Mouse (Mus musculus): ENCODE results near the gene Fam169b.
"Not testable (repeated sequence)": the region's sequence is repeated elsewhere in the genome, so short reads cannot be mapped to it uniquely, and the experiment has no call there.

Gene Fam169b

DNA sequence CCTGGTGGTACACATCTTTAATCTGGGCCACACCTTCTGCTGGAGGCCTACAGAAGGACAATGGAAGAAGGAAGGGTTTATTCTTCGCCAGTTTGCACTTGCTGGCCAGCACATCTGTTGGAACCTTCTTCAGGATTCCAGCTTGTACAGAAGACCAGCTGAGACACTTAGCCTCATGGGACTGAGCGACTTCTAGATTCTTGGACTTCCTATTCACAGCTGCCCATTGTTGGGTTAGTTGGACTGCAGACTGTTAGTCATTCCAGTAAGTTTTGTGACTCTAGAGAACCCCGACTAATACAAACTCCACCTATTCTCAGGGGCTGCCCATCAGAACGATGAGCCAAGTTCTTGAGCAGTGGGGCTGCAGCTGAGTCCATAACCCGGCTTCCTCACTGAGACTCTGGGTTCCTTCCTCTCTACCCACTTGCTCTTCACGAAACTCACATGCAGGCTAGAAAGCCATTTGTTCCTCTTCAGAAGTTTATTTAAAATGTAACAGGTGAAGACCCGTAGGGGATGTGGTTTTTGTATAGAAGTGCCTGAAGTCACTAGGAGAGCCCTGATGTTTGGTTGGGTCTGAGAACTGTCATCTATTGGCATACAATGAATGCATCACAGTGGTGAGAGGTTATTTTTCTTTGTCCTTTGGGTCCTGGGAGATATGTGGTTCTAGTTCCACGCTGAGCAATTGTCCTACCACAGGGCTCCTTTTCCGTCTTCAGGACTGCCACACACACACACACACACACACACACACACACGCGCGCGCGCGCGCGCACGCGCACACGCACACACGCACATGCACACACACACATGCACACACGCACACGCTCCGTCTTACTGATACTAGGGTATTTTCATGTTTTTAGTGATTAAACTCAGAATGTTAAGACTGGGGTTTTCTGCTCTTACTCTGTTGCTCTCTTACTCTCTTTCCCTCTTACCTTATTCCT lies 13.2 kb downstream of the Fam169b start:
- no peak for DNase-seq (ENCODE audit: low read depth)

DNA sequence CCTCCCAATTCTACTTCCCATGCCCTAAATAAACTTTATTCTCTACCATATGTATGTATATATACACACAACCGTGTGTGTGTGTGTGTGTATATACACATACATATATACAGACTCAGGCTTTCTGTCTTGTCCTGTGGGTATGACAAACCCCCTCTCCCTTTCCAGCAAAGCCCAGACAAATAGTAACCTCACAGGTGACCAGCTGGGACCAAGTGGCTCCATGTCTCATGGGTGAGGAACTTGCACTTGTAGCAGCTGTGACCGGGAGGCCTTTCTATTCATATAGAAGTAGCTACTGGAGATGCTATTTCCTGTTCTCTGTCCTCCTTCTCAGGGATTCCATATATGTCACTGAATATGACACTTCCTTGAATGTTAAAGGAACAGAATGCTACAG lies 13.9 kb downstream of the Fam169b start:
- DNase-seq (ENCODE audit: low read depth), result no peak

DNA sequence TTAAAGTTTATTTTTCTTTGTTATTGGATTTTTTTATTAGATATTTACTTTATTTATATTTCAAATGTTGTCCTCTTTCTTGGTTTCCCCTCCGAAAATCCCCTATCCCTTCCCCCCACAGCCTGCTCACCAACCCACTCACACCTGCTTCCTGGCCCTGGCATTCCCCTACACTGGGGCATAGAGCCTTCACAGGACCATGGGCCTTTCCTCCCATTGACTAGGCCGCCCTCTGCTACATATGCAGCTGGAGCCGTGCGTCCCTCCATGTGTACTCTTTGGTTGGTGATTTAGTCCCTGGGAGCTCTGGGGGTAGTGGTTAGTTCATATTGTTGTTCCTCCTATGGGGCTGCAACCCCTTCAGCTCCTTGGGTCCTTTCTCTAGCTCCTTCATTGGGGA lies 14.4 kb downstream of the Fam169b start:
- not testable (repeated sequence) for DNase-seq (ENCODE audit: low read depth)

DNA sequence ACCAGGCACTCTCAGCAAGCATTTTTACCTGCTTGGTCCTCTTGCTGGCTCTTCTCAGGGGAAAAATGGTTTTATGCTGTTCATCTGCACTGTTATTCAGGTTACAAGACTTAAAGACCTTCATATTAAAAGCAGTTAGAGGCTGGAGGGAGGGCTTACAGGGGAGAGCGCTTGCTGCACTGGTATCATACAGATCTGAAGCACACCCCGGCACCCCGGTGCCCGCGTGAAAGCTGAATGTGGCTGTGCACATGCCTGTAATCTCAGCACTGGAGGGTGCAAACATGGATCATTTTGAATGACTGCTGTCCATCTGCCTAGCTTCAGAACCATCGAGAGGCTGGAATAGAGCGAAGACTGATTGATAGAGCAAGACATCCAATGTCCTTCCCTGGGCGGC lies 15.4 kb downstream of the Fam169b start:
- DNase-seq (ENCODE audit: low read depth), result no peak

DNA sequence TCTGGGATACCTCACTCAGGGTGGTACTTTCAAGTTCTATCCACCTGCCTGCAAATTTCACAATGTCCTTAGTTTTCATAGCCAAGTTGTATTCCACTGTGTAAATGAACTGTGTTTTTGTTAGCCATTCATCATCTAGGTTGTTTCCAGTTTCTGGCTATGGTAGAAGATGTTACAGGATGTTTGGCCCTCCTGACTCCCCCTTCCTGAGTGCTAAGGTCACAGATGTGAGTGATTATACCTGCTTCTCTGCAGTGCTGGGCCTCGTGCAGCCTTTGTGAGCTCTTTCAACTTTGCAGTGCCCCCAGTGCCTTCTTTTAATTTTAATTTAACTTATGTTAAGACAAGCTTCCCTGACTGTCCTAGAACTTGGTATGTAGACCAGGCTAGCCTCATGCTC lies 18.0 kb downstream of the Fam169b start:
- DNase-seq (ENCODE audit: low read depth), result no peak

DNA sequence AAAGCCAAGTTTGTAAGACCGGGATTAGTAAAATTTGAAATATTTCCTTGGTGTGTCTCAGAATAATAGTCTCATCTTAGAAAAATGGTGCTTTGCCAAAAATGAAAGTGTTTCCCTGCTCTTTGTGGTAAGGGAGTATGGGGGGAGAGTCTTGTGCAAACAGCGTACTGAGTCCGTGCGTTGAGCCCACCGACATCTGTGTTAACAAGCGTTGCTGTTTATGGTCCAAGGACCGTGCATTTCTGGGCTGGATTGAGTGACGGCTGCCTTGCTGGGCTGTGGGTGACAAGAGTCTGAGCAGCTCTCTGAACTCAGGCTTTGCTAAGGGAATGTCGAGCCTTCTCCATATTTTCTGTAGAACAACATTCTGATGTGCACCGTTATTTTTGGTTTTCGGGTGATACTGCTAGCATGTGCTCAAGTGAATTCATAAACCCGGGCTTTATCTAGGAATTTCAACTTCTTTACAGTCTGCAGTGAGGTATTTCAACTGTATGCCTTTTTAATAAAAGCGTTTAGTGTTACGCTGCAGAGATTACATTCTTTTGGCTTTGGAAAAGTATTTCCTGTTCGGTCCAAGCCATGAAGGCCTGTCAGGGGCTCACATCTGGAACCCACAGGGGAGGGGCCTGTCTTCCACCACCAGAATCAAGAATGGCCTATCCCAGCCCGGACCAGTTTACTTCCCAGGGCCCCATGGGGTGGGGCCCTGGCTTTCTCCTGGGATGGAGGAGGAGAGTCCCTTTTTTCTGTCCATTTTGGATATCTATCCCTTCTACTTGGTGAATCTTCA lies 20.6 kb downstream of the Fam169b start:
- DNase-seq (ENCODE audit: low read depth), result no peak

DNA sequence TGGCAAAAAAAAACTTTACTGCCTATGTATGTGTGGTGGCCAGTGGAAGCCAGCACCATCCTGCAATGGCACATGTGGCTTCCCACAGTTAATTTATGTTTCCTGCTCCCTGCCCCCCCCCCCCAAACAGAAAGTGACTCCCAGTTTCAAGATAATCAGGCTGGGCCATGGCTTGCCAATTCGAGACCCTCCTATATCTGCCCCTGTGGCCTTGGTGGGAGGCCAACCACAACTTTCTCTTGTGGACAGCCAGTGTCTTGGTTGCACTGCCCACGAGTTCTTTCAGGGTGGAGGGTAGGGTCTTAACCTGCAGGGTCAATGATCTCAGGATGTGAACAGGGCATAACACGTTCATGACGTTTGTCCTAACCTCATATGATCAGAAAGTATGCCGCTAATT lies 22.8 kb downstream of the Fam169b start:
- DNase-seq (ENCODE audit: low read depth), result no peak

DNA sequence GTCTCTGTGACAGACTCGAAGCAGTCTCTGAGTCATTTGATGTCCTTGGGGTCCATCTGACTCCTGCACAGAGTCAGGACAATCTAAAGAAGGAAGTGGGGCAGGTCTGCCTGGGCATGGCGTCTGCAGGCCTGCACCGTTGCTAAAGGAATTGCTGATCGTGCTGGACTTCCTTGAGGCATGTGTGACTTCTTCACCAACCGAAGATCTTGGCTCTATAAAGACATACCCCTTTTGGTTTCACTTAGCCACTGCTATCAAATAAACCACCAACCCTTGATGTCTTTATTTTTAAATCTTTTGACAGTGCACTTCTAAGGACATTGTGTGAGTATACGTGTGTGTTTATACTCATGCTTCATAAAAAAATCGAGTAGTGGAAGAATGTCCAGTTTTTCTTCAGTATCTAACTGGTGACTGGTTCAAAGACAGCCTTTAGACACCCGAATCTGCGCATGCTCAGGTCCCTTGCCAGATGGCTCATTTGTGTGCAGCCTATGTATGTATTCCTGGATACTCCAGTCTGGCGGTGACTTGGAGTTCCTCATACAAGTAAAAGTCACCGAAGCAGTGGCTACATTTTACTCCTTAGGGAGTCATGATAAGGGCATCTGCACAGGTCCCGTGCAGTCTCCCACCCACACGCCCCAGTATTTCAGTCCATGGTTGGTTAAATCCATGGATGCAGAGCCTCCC lies 24.9 kb downstream of the Fam169b start:
- DNase-seq (ENCODE audit: low read depth), result no peak

DNA sequence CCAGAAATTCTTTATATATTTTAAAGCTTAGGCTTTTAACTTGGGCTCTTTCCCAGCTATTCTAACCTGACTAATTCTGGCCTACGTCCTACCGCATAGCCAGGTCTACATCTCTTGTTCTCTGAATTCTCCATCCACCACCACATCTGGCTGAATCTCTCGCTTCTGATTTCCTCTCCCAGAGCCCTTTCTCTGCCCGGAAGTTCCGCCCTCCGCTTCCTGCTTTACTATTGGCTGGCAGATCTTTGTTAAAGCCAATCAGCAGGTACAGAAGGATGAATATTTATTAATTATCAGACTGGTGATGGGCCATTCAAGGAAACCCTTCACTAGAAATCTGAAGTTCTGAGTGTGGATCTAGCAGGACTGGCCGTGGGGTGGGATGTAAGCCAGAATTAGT lies 27.5 kb downstream of the Fam169b start:
- DNase-seq (ENCODE audit: low read depth), result peak; percentile 9

DNA sequence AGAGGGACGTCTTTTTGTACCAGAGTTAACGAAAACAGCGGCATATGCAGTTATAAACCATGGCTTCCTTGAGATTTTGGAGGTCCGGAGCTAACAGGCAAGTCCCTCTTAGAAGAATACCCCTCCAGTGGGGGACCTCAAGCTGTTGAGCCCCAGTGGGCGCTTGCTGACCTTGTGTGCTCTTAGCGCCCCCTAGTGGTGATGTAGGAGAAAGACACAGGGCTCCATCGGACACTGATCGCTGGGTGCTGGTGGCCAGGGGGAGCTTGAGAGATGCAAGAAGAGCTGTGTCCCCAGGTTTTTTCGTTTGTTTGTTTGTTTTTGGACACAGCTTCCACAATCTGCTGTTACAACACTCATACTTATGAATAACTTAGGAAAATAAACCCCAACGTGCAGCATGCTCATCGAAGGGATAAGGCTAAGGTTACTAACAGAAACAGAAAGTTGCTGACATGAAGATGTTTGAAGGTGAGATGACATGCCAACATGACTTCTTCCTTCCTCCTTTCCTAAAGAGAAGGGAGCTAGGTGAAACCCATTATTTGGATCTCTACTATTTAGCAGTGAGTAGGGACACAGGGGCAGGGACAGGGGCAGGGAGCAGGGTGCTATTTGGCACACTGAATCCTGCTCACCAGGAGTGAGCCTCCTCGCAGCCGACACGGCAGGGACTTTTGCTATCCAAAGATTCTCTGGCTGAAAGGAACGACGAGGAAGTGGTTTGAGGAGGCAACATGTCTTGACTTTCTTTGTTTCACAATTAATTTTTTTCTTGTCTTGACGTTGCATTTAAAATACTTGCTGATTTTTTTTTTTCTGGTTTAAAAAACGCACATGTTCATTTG lies 29.2 kb downstream of the Fam169b start:
- peak; percentile 53 for DNase-seq (ENCODE audit: low read depth)

DNA sequence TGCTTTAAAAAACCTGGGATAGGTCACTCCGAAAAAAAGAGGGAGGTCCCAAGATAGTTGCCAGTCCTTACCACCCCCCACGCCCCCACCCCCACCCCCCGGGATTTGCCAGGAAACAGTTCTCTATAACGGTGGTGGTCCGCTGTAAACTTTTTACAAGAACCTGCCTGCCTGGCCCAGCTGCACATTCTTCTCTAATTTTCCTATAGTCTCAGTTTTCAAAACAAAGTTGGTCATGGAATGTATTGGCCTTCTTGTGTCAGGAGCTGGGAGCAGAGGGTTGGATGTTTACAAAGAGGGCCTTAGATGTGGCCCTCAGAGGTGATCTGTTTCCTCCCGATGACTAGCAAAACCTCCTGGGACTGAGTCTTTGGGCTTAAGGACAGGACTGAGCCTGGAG lies 30.0 kb downstream of the Fam169b start:
- no peak for DNase-seq (ENCODE audit: low read depth)

DNA sequence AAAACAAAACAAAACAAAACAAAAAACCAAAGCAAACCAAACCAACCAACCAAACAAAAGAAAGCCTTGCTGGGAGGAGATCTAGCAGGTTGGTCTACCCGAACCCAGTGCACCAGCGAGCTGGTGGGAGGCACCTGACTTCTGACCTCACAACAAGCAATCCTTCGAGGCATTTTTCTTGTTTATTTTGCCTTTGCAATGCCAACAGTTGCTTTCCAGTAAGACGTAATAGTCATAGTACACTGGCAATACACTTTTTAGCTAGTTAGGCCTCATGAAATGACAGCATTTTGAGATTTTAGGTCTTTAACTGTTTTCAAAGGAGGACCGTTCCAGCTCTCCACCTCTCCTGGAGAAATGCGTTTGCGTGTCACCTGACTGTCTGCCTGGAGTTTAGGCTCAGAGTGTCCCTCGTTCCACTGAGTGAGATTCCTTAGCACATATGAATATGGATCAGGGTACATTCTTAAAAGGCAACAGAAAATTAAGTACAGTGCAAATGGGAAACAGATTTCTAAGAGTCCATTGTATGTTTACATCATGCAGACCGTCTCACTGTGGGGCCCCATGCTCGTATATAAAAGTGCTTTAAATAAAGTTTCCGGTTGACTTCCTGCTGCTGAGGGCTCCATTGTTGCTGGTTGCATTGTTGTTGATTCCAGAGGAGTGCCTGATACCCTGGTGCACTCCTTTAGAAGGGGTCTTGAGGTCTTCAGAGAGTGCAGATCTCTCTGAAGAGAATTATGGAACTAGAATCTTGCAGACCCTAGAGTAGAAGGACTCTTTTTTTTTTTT lies 32.3 kb downstream of the Fam169b start:
- no peak for DNase-seq (ENCODE audit: low read depth)

DNA sequence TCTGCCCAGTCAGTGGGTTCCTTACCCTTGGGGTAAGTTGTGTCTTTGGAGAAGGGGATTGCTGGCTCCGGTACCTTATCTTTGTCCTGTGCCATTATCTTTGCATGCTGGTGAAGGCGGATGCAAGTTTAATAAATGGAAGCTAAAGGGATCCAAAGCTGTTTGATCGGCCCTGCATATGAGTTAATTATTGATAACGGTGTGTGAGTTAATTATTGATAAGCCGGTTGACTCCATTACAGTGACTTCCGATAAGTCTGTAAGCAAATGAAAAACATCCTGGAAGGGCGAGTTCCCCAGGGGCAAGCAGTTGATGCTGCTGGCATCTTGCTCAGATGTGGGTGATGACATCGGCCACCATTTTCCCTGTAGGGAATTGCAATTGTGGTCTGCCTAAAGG lies 33.1 kb downstream of the Fam169b start:
- DNase-seq (ENCODE audit: low read depth), result no peak

DNA sequence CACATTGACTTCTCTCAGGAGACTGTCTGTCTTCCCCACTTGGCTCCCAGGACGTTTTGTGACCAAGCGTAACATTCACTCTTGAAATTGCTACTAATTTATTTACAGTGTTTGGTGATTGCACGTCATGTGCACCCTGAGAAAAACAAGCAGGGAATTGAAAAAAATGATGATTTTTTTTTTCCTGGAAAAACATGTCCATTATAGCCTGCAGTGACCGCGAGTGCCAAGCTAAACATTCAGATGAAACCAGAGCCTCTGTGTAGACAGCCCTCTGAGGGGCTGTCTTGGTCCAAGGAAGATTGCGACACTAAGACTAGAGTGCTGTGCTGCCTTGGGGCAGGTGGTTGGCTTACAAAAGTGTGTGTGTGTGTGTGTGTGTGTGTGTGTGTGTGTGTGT lies 37.8 kb downstream of the Fam169b start:
- no peak for DNase-seq (ENCODE audit: low read depth)

DNA sequence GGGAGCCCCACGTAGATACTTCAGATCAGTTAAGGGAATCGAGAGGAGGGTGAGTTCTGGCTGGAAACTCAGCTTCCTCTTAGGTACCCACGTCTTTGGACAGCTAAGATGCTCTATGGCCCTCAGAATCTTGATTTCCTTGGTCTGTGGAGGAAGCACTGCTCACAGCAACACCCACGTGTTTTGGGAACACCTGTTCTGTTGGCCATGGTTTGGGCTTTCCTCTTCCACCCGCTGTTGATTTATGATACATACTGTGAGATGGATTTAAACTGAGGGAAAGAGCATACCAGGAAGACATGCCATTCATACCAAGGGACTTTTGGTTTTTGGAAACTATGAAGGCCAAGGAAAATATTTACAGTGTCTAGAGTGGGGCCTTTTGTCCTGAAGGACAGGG lies 38.8 kb downstream of the Fam169b start:
- DNase-seq (ENCODE audit: low read depth), result no peak

DNA sequence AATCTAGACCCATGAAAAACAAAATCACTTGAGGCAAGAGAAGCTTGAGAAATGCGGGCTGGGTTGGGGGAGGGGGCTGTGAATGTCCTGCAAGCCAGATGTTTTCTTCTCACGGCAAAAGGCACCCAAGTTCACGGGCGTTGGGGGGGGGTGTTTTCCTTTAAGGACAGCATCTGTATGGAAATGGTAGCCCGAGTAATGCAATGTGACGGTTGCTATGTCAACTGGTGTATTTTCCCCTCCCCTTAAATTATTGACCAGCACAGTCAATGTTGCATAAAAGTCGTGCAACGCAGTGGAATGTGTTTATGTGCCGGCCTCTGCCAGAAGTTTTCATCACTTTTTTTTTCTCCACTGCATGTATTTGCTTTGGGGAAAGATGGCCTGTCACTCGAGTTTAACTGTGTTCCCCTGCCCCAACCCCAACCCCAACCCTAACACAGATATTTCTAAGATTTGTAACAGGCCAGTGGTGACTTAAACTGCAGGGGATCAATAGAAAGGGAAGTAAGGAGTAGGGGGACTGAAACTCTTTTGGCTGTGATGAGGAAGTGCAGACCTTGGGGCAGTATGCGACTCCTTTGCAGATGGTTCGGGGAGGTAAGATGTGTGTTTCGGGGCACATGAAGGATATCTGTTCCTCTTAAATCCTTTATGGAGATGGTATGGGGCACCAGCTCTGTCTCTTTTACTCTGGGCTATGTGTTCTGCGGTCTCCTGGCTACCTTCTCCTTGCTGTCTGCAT lies 39.6 kb downstream of the Fam169b start:
- no peak for DNase-seq (ENCODE audit: low read depth)

DNA sequence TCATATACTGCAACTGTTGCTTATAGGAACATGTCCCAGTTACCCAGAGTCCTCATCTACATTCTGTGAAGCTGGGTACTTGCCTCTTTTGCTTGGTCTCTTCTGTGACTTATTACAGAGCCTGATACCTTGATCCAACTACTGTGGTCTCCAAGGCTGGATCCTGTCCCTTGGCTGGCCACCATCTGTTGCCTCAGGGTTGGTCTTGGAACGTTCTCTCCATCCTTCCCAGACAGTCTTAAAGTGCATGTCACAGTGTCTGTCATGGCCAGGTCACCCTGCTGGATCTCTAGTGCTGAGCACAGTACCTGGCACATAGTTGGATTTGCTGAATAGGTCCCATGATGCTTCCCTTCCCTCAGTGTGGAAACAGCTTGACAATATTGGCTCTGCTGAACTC lies 40.6 kb downstream of the Fam169b start:
- DNase-seq (ENCODE audit: low read depth), result no peak

DNA sequence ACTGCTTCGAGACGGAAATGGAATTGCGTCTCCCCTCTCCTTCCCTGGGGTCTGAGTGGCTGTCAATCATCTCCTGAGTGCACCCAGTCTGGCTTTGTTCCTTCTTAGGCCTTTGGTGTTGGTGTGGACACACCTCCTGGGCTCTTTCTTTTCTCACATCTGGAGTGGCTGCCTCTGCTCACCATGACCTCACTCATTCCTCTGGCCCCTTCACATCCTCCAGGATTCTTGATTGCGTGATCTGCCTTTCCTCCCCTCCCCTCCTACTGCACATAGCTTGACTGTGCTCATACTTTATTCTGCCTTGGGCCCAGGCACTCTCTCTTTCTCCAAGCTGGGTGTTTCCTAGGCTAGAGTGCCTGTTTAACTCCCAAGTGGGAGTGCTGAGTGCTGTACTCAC lies 41.4 kb downstream of the Fam169b start:
- no peak for DNase-seq (ENCODE audit: low read depth)

DNA sequence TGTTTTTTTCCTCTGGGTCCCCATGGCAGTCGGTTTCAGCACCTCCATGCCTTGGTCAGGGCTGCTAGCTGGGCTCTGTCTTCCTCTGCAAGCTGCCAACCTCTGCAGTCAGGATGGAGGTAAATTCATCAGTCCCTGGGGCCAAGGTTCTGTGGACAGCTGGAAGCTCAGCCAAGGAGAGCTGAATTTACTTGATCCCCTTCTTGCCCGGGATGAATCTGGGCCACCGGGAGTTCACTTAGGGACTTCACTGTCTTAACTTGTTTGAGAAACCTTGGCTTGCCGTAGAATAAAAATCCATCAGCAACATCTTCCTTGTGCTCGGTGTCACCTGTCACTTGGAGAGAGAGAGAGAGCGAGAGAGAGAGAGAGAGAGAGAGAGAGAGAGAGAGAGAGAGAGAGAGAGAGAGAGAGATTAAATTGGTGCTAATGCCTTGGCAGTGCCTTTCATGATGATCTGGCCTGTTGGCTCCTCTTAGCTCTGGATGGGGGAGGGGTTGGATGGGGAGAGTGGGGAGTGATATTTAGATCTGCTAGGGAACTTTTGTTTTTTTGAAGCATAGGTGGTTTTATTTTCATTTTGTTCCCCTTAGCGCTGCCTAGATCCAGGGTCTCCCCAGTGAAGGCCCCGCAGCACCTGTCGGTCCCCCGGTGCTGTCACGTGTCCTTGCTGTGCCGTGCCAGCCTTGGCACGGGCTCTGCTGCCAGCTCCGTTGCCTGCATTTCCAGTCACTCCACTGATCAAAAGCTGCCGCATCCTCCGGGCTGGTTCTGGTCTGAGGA lies 44.6 kb downstream of the Fam169b start:
- DNase-seq (ENCODE audit: low read depth), result no peak

Data from c-Kit-positive CD71-positive TER-119-negative erythroid progenitor cells, embryonic 14.5 days (primary cell).